Mouse (Mus musculus): Measurements from ENCODE around the gene Tbc1d4.

Gene Tbc1d4

GRCm38 (mm10) chr14:101532090-101532695, 76.8 kb downstream of the Tbc1d4 start:
- DNase-seq (ENCODE audit: low spot score): no peak

DNA sequence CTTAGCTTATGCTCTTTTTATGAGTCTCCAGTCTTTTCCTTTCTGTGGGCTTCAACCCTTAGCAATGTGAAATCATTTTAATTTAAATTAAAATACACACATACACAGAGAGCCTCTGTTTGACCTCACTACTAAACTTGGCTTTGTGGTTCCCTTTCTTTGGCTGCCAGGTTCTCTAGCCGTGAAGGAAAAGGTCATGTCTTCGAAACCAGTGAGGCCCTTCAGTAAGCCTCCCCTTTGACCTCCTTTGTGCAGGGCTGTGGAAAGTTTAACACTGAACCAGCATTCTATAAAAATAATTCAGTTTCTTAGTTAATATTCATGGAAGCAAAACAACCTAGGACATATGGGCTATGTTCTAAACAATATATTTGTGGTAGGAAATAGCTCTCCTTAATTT, 78.5 kb downstream of the Tbc1d4 start:
- DNase-seq (ENCODE audit: low spot score): no peak

GRCm38 (mm10) chr14:101529194-101529593, 79.8 kb downstream of the Tbc1d4 start:
- DNase-seq (ENCODE audit: low spot score): no peak

DNA sequence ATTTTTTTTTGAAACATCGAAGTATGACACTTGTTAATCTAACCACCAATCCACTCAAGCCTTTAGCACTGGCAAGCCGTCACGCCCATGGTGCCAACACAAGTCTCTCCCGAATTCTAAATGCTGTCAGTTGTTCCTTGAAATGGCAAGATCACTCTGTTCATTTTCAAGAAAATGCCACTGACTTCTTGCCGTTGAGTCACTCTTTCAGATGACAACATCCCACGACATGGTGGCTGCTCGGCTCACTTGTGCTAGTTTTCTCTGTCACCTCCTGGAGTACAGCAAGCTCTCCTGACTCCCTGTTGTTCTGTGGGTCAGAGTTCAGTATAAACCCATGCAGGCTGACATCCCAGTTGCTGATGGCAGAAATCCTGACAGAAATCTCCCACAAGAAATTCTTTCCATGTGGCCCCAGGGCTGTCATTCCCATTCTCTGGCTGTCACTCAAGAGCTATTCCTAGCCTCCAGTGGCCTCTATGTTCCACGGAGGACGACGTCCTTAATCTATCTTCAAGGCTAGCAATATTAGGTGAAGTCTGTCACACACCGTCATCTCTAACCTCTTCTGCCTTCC, 81.5 kb downstream of the Tbc1d4 start:
- no peak for DNase-seq (ENCODE audit: low spot score)

- DNase-seq (ENCODE audit: low spot score): no peak
Observed at GRCm38 (mm10) chr14:101526478-101526877, 82.5 kb downstream of the Tbc1d4 start.

GRCm38 (mm10) chr14:101519964-101520363, 89.0 kb downstream of the Tbc1d4 start:
- DNase-seq (ENCODE audit: low spot score): no peak

GRCm38 (mm10) chr14:101518259-101518658, 90.7 kb downstream of the Tbc1d4 start:
- DNase-seq (ENCODE audit: low spot score): no peak

GRCm38 (mm10) chr14:101517801-101518200, 91.2 kb downstream of the Tbc1d4 start:
- no peak for DNase-seq (ENCODE audit: low spot score)

GRCm38 (mm10) chr14:101517341-101517740, 91.7 kb downstream of the Tbc1d4 start:
- peak; percentile 77 for DNase-seq (ENCODE audit: low spot score)

- no peak for DNase-seq (ENCODE audit: low spot score)
Observed at GRCm38 (mm10) chr14:101516864-101517263, 92.1 kb downstream of the Tbc1d4 start.

DNA sequence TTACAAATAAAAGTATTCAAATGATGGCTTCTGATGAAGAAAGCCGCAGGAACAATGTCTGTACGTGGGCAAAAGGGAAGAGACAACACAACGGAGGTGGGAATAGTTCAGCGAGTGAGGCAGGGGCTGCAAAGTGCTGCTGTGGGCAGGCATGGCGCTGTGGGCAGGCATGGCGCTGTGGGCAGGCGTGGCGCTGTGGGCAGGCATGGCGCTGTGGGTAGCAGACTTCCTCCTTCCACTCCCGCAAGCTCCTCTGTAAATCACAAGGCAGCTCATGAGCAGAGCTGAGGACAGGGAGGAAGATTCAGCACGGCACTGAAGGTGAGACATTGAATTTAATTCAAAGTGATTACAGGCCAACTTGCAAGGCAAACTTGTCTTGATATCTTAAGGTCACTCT, 93.0 kb downstream of the Tbc1d4 start:
- DNase-seq (ENCODE audit: low spot score): no peak

DNA sequence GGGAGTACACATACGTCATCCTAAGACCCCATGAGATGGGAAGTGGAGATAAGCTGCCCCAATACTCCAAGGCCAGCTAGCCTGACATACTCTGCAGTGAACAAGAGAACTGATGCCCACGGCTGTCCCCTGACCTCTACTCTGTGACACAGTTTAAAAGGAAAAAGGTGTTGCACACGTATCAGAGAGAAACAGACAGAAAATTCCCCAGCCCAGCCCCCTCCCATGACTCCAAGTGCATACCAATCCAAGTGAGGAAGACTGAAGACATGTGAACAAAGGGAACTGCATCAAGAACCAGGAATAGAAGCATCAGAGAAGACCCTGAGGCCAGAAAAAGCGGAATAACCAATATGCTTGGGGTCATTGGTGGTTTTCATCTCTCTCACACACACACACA, 93.7 kb downstream of the Tbc1d4 start:
- no peak for DNase-seq (ENCODE audit: low spot score)

- peak; percentile 46 for DNase-seq (ENCODE audit: low spot score)
Observed at GRCm38 (mm10) chr14:101514557-101514971, 94.4 kb downstream of the Tbc1d4 start.

GRCm38 (mm10) chr14:101513163-101513562, 95.8 kb downstream of the Tbc1d4 start:
- DNase-seq (ENCODE audit: low spot score): no peak

- no peak for DNase-seq (ENCODE audit: low spot score)
Observed at GRCm38 (mm10) chr14:101511410-101511809, 97.6 kb downstream of the Tbc1d4 start.

GRCm38 (mm10) chr14:101510540-101511313, 98.3 kb downstream of the Tbc1d4 start:
- DNase-seq (ENCODE audit: low spot score): no peak

DNA sequence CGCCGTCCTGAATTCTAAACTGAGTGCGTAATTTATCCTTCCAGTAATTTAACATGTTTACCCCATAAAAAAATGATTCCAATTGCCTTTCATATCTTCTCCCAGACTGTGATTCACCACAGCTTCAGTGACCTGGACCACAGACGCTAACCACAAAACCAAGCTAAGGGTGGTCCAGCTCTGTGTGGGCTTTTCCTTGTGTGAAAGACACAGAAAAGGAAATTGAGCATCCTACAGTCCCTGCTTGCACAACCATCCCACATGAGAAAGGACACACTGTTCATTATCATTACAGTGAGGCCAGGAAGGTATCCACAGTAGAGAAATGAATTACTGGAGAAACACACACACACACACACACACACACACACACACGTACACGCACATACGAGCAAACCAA, 99.2 kb downstream of the Tbc1d4 start:
- no peak for DNase-seq (ENCODE audit: low spot score)

DNA sequence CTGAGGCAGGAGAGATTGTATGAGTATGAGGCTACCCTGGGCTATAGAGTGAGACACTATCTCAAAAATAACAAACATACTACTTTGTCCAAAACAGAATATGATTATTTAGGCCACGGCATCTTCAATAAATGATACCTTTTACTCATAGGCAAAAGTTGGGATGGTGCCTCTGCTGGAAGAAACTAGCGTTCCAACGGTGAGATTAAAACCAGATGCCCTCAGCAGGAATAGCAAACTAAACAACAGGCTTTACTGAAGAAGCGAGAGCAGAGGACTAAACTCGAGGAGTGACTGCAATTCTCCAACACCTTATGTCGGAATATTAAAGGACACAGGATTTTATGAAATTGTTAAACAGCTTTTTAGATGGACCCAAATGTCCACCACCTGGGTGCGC, 101.0 kb downstream of the Tbc1d4 start:
- DNase-seq (ENCODE audit: low spot score): no peak

- DNase-seq (ENCODE audit: low spot score): no peak
Observed at GRCm38 (mm10) chr14:101507146-101507545, 101.8 kb downstream of the Tbc1d4 start.

DNA sequence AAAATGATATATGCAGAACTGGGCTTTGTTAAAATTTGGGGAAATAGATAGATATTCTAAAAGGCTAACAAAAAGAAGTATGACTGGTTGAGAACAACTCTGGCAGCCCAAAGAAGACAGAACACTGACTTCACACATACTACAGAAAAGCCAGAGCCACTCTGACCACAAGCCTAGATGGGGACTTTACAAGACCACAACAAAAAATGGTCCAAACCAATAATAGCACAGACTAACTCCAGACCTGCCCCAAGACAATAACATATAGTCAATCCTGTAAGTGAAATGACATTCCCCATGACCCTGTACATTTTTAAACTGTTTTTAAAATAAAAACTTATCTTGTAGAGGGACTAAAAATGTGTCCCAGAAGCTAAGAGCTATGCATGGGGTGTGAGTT, 103.2 kb downstream of the Tbc1d4 start:
- DNase-seq (ENCODE audit: low spot score): no peak

- DNase-seq (ENCODE audit: low spot score): no peak
Observed at GRCm38 (mm10) chr14:101504473-101505200, 104.4 kb downstream of the Tbc1d4 start.

DNA sequence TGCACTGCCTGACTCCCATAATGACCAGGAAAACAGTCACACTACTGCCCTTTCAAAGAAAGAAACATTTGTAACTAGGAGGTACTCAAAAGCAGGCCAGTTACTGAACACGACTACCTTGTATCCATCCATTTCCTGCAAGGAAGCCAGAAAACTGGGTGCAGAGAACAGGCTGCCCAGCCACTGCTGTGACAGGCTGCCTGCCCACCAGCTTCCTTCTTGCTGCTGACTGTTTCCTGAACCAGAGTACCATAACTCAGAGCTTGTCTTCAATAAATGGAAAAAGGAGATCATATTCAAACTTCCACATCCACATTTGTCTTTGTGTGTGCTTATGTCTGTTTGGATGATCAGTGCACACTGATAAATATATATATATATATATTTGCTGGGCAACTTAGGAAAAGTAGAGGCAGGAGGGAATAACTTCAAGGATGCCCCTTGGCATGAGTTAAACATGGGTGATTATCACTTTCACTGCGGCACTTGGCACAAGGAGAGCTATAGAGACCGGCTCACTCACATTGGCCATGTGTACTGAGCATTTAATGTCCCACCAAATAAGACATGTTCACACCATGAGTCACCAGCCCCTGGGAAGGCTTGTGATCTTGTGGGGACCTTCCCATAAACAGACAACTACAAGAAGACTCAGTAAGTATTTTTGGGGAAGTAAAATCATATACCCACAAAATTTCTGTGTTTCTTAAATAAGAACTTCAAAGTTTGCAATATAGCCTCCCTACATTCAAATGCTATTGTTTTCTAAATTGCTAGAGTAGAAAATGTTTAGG, 105.6 kb downstream of the Tbc1d4 start:
- DNase-seq (ENCODE audit: low spot score): no peak

All from embryo, embryonic 10.5 days (tissue).